Mouse (Mus musculus) cerebral cortex, adult 2 months (tissue): ENCODE data around the gene Cep135.

Experiments used
- WGBS: fragments of 180-500 bp; shearing (Covaris S2); methylation state at CpG from one replicate; pipeline ENCODE4 v1.1.7; 2018; 5-methylcytosine and 5-hydroxymethylcytosine counted together

Cep135 gene

DNA sequence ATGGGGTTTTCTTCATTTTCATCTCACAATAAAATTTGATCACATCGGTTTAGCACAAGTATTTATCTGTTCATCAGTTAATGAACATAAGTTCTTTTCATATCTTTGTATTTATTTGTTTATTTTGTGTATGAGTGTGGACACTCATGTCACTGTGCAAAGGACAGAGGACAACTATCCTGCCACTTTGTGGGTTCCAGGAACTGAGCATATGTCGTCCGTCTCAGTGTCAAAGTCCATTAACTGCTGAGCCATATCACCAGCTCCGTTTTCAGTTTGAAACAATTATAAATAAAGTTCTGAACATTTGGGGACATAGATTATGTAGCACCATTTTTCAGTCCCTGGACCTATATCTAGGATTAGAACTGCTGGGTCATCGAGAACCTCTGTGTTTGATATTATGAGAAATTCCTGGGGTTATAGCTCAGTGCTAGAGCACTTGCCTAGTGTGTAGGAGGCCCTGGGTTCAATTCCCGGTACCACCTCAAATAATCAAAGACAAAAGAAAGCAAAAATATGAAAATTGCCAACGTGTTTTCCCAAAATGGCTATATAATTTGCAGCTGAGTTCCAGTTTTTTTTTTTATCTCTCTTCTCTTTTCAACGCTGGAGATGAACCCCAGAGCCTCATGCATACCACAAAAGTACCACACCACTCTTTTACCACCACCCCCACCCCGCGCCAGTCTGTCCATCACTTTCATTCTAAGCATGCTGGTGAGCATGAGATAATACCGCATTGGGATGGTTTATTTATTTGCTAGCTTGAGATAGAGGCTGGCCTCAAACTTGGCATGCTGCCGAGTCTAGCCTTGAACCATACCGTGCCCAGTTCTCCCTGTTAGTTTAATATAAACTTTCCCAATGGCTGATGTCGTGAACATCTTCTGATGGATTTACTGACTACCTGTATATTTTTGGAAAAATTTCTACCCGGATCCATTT is 96.4 kb downstream of the Cep135 start:
- WGBS: 86% methylated on average over 15 of the region's 15 CpGs

DNA sequence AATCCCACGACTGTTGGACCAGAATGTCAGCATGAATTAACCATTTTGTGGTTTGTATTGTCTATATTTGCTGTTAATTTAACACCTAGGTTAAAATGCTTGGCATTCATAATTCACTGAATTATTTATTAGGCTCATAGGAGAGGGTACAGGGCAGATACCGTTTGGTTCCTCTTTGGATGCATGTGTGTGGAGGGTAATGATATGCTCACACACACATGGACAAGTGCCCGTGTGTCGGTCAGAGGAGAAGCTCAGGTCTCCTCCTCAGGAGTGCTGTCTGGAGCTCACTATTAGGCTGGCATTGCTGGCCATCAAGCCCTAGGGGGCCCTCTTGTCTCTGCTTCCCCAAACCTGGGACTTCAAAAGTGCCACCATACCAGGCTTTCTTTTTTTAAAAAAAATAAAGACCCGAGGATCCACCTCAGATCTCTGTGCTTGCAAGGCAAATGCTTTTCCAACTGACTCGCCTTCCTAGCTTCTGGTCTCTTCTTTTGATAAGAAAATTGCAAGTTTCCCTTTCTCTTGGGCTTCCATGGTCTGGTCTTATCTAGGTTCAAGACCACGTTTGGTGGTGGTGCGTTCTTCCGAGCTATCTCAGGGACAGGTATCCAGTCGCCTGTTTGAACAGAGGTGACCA is 99.6 kb downstream of the Cep135 start:
- WGBS: 92% methylated on average over 10 of the region's 10 CpGs

DNA sequence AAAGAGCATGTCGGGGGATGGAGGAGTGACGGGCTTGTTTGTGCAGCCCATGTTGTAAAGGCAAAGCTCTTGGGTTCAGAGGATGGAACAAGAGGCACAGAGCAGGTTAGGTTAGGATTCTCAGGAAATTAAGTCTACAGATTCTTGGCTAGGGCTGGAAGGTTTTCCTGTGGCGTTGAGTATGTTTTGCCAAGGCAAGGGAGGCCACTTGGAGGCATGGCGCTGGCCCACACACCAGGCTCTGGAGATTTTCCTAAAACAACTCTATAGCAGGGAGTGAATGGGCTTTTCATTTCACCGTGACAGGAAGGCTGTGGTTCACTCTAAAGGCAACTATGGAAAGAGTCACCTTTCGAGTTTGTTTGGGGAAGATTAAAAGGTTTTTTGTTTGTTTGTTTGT is 100.1 kb downstream of the Cep135 start:
- 72% methylated on average over 6 of the region's 6 CpGs for WGBS

DNA sequence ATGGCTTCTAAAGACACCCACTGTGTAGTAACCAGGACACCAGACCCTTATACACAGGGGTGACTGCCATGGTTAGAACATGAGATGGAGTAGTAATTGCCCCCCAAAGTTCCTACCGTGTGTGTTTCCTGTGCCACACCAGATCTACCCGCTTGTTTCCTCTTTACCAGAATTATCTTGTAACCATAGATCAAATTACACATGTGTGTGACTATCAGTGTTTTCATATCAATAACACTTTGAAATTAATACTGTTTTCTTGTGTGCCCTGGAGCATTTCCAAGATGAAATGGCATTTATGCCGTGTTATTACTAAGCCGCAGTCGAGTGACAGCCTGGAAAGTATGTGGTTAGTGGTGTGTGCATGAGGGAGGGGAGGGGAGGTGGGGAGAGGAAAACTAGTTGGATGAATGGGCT is 101.7 kb downstream of the Cep135 start:
- 83% methylated on average over 5 of the region's 5 CpGs for WGBS

DNA sequence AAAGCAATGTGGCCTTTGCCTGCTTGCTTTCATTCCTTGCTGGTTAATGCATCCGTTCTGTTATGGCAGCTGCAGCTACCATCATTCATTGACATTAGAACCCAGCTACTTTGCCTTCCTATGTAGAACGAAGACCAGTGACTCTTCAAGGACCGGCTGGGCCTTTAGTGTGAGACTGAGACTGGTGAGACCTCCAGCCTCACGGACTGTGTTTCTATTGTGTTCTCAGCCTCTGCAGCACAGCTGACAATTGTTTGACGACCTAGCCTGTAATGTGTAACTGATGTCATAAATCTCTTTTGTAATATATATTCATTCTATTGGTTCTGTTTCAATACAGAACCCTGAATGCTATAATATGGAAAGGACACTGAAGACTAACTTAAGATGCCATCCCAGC is 102.8 kb downstream of the Cep135 start:
- WGBS: 86% methylated on average over 5 of the region's 5 CpGs

DNA sequence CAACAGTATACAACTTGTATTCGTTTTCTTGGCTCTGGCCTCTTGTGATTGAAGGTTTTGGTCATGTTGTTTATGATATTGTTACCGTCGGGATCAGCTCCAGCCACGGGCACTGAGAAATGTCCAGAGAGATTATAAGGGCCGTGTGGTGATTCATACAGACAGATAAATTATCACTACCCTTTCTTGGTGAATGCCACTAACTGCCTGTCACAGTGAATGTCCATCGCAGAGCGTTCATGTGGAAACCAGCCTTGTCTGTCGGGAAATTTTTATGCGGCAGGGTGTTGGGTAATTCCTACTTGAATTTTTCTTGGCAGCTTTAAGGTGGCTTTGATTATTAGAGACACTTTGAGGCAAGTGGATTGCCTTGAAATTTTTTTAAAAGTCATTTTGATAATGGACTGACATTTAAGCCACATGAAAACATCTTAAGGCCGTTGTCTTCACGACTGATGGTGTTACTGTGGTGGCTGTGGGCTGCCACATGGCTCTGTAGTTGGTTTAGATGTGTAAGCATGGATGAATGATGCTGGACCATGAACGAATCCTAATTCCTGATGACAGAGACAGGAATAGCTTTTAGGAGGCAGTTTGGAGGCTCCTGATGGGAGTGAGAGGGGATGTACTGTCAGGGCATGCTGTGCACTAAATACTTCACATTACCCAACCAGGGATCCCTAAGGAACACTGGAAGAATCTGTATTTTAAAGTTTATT is 103.4 kb downstream of the Cep135 start:
- WGBS: 89% methylated on average over 12 of the region's 12 CpGs
